ENCODE assay signal across 13 mouse cellular contexts in the genomic region with DNA sequence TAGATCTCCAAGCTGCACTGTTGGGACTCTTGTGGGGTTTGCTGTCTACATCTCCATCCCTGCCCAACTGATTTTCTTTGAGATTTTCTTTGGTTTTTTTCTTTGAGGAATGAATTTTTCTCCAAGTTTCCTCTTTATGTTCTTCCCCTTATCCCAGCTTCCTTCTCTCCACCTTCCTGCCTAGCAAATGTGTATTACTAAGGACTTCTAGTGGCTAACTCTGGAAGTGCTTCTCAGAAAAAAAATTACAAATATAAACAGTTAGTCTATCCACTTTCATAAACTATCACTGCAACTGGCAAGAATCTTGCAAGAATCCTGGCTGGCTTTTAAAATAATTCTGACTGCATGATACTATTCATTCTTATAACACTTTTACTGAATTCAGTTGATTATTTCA.
DNase-seq lines count a peak whose midpoint lies in the region; ATAC-seq and TF ChIP-seq lines count a peak whose summit lies in the region.
"Had no signal": no experiment of that assay in that cellular context is flagged by ENCODE, and none has a peak within 500 bp of the region (broad histone marks: within the 10 kb centered on the region; RNA-seq: fewer than 3 reads in every experiment).

No protein-coding gene starts in this region.

- TF ChIP-seq POLR2A in liver, adult 2 months (IDR thresholded peaks at IDR 0.05; ENCODE audit: extremely low read depth, insufficient read depth, low read length), result no peak
- no peak for TF ChIP-seq POLR2A in MEL (IDR thresholded peaks at IDR 0.05; ENCODE audit: control insufficient read depth in 1 of 2, insufficient read depth in 1 of 2, low read depth in 1 of 2, low read length in 2 of 2, poor library complexity in 1 of 2)

- H3K9me3 ChIP-seq in liver, embryonic 11.5 days (ENCODE audit: control insufficient read depth, low read length), result no peaks in the 10 kb centered on the region
- H3K9me3 ChIP-seq in MEL (replicated peaks; ENCODE audit: insufficient read depth, low read length), result no peaks in the 10 kb centered on the region
- H3K9me3 ChIP-seq: heart, embryonic 15.5 days; liver, embryonic 13.5 days had no signal

- no peak overlapping the region for H3K4me3 ChIP-seq in liver, adult 2 months (ENCODE audit: insufficient read depth, low read depth, low read length)
- H3K4me3 ChIP-seq in liver, embryonic 11.5 days (ENCODE audit: low read depth, low read length), result no peak overlapping the region
- H3K4me3 ChIP-seq in MEL (ENCODE audit: control insufficient read depth in 1 of 2, insufficient read depth in 1 of 2, low read depth in 2 of 2, low read length in 2 of 2), result no peak overlapping the region
- H3K4me3 ChIP-seq: erythroblast, embryonic 14.5 days; heart, embryonic 15.5 days; liver, embryonic 13.5 days had no signal

- H3K79me2 ChIP-seq in liver, adult 2 months (ENCODE audit: control insufficient read depth, insufficient read depth, low read length), result no peaks in the 10 kb centered on the region; the same call in 1 of the 2 replicates
- peaks cover 7% of the 10 kb centered on the region for H3K79me2 ChIP-seq in MEL (ENCODE audit: control insufficient read depth, insufficient read depth, low read length, poor library complexity)

- no peak for ATAC-seq in liver, embryonic 11.5 days (replicated peaks; ENCODE audit: low FRiP score)

- H3K9ac ChIP-seq in liver, adult 2 months (ENCODE audit: low read depth, low read length), result no peak overlapping the region
- no peak overlapping the region for H3K9ac ChIP-seq in liver, embryonic 11.5 days (ENCODE audit: low read depth, low read length)
- H3K9ac ChIP-seq in MEL (ENCODE audit: control insufficient read depth, low read depth, low read length, poor library complexity, severe bottlenecking), result no peak overlapping the region
- H3K9ac ChIP-seq: heart, embryonic 15.5 days; liver, embryonic 13.5 days had no signal

- H3K27me3 ChIP-seq in liver, adult 2 months (ENCODE audit: control insufficient read depth, insufficient read depth, low read length), result no peaks in the 10 kb centered on the region
- no peaks in the 10 kb centered on the region for H3K27me3 ChIP-seq in liver, embryonic 11.5 days (replicated peaks; ENCODE audit: control insufficient read depth, insufficient read depth, low read length)
- H3K27me3 ChIP-seq in MEL (ENCODE audit: control insufficient read depth in 1 of 2, insufficient read depth in 2 of 2, low read length in 2 of 2), result no peaks in the 10 kb centered on the region
- H3K27me3 ChIP-seq: heart, embryonic 15.5 days; liver, embryonic 13.5 days had no signal

- TF ChIP-seq CTCF in liver, adult 2 months (IDR thresholded peaks at IDR 0.05; ENCODE audit: low read depth, low read length), result no peak
- TF ChIP-seq CTCF in MEL (IDR thresholded peaks at IDR 0.05 in 2 of 3, conservative IDR thresholded peaks at IDR 0.05 in 1 of 3; ENCODE audit: control insufficient read depth in 1 of 3, insufficient read depth in 1 of 3, low read depth in 2 of 3, low read length in 3 of 3, poor library complexity in 1 of 3, severe bottlenecking in 1 of 3), result peak in 2 of 3 experiments; percentile 4 to 37; a peak in 3 of 6 replicates

- no peaks in the 10 kb centered on the region for H3K36me3 ChIP-seq in liver, adult 2 months (ENCODE audit: control insufficient read depth, insufficient read depth, low read length)
- no peaks in the 10 kb centered on the region for H3K36me3 ChIP-seq in liver, embryonic 11.5 days (ENCODE audit: control insufficient read depth, insufficient read depth, low read length)
- peaks cover 0 to 14% of the 10 kb centered on the region in 2 experiments; a peak in 2 of 4 replicates for H3K36me3 ChIP-seq in MEL (ENCODE audit: control insufficient read depth in 1 of 2, insufficient read depth in 2 of 2, low read length in 2 of 2)
- H3K36me3 ChIP-seq: heart, embryonic 15.5 days; liver, embryonic 13.5 days had no signal

- TF ChIP-seq EP300 in MEL (IDR thresholded peaks at IDR 0.05; ENCODE audit: low read depth in 1 of 2, low read length in 2 of 2), result no peak

- DNase-seq in cerebellum, adult 9-10 months, result peak; percentile 55
- DNase-seq in cerebellum, adult 11-12 months, result no peak
- peak; percentile 13 for DNase-seq in heart, adult 8-10 months (ENCODE audit: low spot score)
- no peak for DNase-seq in heart, postnatal 10 days
- DNase-seq in liver, adult 2 months (ENCODE audit: extremely low read depth, low read depth, low spot score), result peak; percentile 29
- DNase-seq in liver, embryonic 11.5 days (ENCODE audit: low spot score), result no peak
- DNase-seq in MEL (ENCODE audit: low read depth, low spot score), result no peak
- DNase-seq in urinary bladder, postnatal 4 days (ENCODE audit: low spot score in 2 of 2), result no peak
- DNase-seq: gastrocnemius, postnatal 14 days; liver, embryonic 13.5 days; right cerebral cortex, postnatal 25 days had no signal

- H3K4me1 ChIP-seq in liver, adult 2 months (ENCODE audit: control insufficient read depth, insufficient read depth, low read length), result no peaks in the 10 kb centered on the region
- H3K4me1 ChIP-seq in liver, embryonic 11.5 days (replicated peaks; ENCODE audit: control insufficient read depth, insufficient read depth, low read length), result no peaks in the 10 kb centered on the region
- H3K4me1 ChIP-seq in MEL (ENCODE audit: control insufficient read depth in 1 of 2, insufficient read depth in 2 of 2, low read length in 2 of 2), result no peaks in the 10 kb centered on the region
- H3K4me1 ChIP-seq: liver, embryonic 13.5 days had no signal

- no peak overlapping the region for H3K4me2 ChIP-seq in liver, embryonic 11.5 days
- H3K4me2 ChIP-seq: heart, embryonic 15.5 days; liver, embryonic 13.5 days had no signal

- peak; percentile 49 for TF ChIP-seq RAD21 in MEL (IDR thresholded peaks at IDR 0.05; ENCODE audit: low read depth, low read length)

- intact Hi-C loops in heart, postnatal 10 days (cut with DNase I), result loop anchor here (2.0 to 5.0 kb wide), 3 partner anchors 120 to 336 kb away; partner anchors contain the start of genes Dazl and Plcl2

- H3K27ac ChIP-seq in liver, adult 2 months (replicated peaks; ENCODE audit: insufficient read depth, low read depth, low read length), result no peak overlapping the region
- no peak overlapping the region for H3K27ac ChIP-seq in liver, embryonic 11.5 days (ENCODE audit: low read depth, low read length)
- no peak overlapping the region for H3K27ac ChIP-seq in MEL (ENCODE audit: control insufficient read depth, low read depth, low read length)
- H3K27ac ChIP-seq: heart, embryonic 15.5 days; liver, embryonic 13.5 days had no signal

TF ChIP-seq in MEL, 35 proteins besides CTCF, POLR2A, EP300 and RAD21:
- no peak for TF ChIP-seq TCF12 (IDR thresholded peaks at IDR 0.05; ENCODE audit: low read depth, low read length)
- TF ChIP-seq ELF1 (IDR thresholded peaks at IDR 0.05; ENCODE audit: low read depth, low read length), result no peak
- peak; percentile 26; the same call in 1 of the 2 replicates for TF ChIP-seq ZC3H11A (IDR thresholded peaks at IDR 0.05; ENCODE audit: low read depth, low read length)
- TF ChIP-seq SMC3 (IDR thresholded peaks at IDR 0.05; ENCODE audit: low read depth, low read length), result peak; percentile 46
- TF ChIP-seq NELFE (IDR thresholded peaks at IDR 0.05; ENCODE audit: low read depth, low read length), result no peak

Comparison
In these comparisons a context has a peak if more than half of its experiments do, and no peak if none do; other contexts are left out.
1. DNase-seq: peak in cerebellum, adult 9-10 months (single experiment), heart, adult 8-10 months (single experiment) and liver, adult 2 months (single experiment); none in cerebellum, adult 11-12 months (single experiment), heart, postnatal 10 days (0 of 2), liver, embryonic 11.5 days (single experiment), MEL (single experiment) and urinary bladder, postnatal 4 days (0 of 2).